Mouse (Mus musculus): ENCODE results near the gene Laptm4a.

Laptm4a gene

DNA sequence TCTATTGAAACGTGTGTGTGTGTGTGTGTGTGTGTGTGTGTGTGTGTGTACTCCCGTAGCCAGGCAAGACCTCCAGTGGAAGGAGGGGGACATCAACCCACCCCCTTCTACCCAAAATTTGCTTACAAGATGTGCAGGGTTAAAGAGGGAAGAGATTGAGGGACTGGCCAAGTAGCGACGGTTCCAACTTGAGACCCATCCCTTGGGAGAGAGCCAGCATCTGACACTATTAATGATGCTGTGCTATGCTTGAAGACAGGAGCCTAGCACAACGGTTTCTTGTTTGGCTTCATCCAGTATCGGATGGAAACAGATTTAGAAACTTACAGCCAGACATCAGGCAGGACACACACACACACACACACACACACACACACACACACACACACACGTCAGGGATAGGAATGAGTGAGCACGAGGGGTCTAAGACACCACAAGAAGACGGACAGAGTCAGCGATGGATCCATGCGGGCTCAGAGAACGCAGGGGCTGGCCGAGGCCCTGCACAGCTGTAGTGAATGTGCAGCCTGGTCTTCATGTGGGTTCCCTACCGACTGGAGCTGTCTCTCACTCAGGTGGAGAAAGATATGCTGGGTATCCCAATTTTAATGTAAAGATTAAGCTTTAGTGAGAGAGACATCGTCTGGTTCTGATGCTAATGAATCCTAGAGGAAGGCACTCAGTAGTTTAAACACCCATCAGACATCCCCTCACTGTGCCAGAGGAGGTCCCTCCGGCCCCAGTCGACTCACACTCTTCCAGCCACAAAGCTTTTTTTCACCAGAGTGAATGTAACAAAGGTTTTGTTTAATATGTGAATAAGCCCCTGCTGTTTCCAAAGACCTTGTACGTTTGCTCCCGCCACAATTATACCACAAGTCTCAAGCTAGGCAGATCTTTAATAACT is 22.3 kb upstream of the Laptm4a start:
- CTCF ChIA-PET = interaction anchor here in 3 of 4 experiments (0.6 to 1.6 kb wide), 8 partner anchors 9 to 76 kb away, joined by 3 to 9 read pairs (median 4); no protein-coding TSS in a partner anchor
- POLR2A ChIA-PET = interaction anchor here (0.5 to 8.5 kb wide), 41 partner anchors 8 to 1329 kb away, joined by 3 to 49 read pairs (median 5); partner anchors contain the start of genes Rhob (in 2 of the 4), Wdr35 (in 2 of the 4), Laptm4a (in 1 of the 4) and Sdc1 (in 1 of the 4)

DNA sequence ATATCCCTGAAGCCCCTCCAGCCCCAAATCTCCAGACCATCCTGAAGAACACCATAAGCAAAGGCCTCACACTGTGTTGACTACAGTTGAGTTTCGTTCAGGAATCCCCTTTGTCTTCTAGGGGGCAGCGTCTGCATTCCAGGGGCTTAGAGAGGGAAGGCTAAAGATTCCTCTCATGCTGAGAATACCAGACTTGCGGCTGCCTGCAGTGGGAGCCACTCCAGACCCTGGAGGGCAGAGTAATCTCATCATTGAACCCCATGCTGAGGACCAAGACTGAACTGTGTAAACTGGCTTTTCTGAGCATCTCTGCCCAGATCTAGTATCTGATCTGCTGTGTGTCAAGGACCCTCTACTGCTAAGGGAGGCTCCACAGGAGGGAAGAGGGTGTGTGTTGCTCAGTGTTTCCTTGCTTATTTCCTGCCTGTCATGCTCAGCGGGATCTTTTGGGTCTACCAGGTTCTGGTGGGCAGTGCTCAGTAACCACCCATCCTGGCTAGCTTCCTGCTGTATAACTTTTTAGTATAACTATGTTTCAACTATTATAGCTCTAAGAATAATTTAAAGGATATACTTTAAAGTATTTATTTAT is 21.3 kb upstream of the Laptm4a start:
- CTCF ChIA-PET = interaction anchor here in 1 of 4 experiments (0.7 to 1.6 kb wide), 6 partner anchors 11 to 40 kb away, joined by 3 to 7 read pairs (median 4); no protein-coding TSS in a partner anchor
- POLR2A ChIA-PET = interaction anchor here (0.7 to 8.5 kb wide), 34 partner anchors 8 to 401 kb away, joined by 3 to 49 read pairs (median 6); partner anchors contain the start of genes Rhob (in 2 of the 4), Wdr35 (in 2 of the 4), Laptm4a (in 1 of the 4) and Sdc1 (in 1 of the 4)

DNA sequence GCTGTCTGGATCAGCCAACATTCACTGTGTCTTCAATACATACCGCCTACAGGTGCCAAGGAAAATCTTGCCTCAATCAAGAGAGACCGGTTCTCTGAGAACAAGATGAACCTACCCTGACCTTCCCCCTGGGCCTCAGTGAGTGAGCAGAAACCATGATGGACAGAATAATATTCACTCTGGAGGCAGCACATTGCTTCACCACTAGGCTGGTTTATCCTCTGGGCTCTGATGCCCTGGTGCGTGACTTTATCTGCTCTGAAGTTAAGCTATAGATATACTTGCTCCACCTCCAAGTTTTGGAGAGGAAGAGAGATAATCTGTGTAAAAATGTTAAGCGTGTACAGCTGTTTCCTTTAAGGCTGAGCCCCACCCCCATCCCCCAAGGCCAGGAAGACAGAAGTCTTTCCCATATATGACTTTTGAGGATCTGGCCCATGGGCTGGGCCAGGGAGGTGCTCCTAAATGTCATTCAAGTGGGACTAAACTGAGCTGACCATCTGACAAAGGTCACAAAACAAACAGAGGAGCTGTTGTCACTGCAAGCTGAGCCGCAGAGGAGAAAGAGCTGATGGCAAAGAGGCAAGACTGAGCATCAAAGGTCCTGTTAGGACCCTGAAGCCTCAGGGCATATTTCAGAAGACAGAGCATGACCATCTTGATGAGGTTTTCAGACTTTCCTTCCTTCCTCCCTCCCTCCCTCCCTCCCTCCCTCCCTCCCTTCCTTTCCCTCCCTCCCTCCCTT is 20.4 kb upstream of the Laptm4a start:
- ChIA-PET POLR2A (interaction anchor here in 3 of 4 experiments (0.6 to 8.5 kb wide), 18 partner anchors 10 to 106 kb away, joined by 3 to 49 read pairs (median 4); partner anchors contain the start of gene Wdr35 (in 2 of the 3)), CTCF (interaction anchor here in 1 of 4 experiments (1.3 kb wide), 1 partner anchor 12 kb away, joined by 3 read pairs; no protein-coding TSS in a partner anchor)

DNA sequence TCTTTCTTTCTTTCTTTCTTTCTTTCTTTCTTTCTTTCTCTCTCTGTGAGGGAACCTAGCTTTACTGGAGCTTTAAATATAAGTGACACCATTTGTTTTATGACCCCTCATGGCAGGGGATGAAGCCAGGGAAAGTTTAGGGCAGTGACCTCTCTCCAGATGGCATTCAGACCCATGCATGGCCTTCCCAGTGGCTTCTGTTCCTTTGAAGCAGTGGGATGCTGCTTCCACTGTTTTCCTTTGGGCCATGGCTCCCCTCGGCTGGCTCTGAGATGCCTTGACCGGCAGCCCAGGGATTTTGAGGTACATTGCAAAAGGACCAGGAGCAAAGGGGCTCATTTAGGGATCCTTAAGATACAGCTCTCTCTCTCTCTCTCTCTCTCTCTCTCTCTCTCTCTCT is 19.5 kb upstream of the Laptm4a start:
- ChIA-PET POLR2A (interaction anchor here in 3 of 4 experiments (0.8 to 8.5 kb wide), 13 partner anchors 10 to 105 kb away, joined by 3 to 49 read pairs (median 4); partner anchors contain the start of gene Laptm4a (in 1 of the 3)), CTCF (interaction anchor here in 2 of 4 experiments (0.7 to 1.4 kb wide), 3 partner anchors 11 to 119 kb away, joined by 3 to 4 read pairs (median 3); no protein-coding TSS in a partner anchor)

DNA sequence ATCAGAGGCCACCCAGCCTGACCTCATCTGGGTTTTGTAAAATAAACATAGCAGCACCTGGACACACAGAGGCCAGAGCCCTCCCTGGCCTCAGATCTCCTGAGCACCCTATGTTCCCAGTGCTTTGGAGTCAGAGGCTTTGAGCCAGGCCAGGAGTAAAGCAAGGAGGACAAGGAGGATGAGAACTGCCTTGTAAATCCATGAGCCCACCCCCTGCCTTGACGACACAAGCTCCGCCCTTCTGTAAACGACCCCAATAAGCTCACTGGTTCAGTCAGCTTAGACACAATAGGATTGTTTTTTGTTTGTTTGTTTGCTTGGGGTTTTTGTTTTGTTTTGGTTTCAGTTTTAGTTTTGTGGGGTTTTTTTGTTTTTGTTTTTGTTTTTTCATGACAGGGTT is 19.0 kb upstream of the Laptm4a start:
- CTCF ChIA-PET = interaction anchor here in 1 of 4 experiments (1.4 kb wide), 1 partner anchor 33 kb away, joined by 3 read pairs; no protein-coding TSS in a partner anchor
- POLR2A ChIA-PET = interaction anchor here in 3 of 4 experiments (0.9 to 8.5 kb wide), 11 partner anchors 11 to 105 kb away, joined by 3 to 49 read pairs (median 5); partner anchors contain the start of gene Laptm4a (in 1 of the 3)

DNA sequence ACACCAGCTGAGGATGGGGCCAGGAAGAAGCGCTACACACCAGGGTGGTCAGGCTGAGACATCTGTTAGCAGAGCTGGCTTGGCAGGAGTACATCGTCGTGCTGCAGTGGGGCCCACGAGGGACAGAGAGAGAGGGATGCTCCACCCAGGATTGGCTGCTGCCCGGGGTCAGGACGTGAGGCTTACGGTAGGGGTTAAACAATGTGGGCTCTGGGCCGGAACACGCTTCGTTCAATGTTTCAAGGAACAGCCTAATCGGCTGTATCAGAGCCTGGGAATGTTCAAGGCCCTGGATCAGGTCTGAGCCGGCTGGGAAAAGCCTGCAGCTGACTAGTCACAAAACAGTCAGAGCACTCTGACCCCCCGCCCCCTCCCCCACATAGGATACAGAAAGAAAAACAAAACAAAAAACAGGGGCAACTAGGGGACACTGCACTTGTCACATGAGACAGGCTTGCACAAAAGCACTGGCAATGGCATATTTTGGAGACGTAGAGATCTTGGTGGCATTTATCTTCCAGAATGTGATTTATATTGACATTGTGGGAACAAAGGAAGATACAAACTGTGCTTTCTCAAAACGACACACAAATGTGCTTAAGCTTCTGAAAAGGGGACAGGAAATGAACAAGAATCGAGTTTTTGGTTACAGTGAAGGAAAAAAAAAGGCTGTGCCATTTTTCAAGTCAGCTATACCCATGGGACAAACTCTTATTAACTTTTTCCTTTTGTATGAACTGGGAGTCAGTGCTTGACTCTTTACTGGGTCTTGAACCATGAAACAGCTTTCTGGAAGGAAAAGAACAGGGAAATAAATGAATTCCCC is 8.4 kb upstream of the Laptm4a start:
- ChIA-PET POLR2A (interaction anchor here in 3 of 4 experiments (0.5 to 4.4 kb wide), 20 partner anchors 8 to 413 kb away, joined by 3 to 49 read pairs (median 5); partner anchors contain the start of genes Laptm4a (in 2 of the 3), Rhob (in 1 of the 3), Sdc1 (in 1 of the 3) and Ttc32 (in 1 of the 3)), CTCF (interaction anchor here in 1 of 4 experiments (0.9 kb wide), 1 partner anchor 12 kb away, joined by 3 read pairs; no protein-coding TSS in a partner anchor)

DNA sequence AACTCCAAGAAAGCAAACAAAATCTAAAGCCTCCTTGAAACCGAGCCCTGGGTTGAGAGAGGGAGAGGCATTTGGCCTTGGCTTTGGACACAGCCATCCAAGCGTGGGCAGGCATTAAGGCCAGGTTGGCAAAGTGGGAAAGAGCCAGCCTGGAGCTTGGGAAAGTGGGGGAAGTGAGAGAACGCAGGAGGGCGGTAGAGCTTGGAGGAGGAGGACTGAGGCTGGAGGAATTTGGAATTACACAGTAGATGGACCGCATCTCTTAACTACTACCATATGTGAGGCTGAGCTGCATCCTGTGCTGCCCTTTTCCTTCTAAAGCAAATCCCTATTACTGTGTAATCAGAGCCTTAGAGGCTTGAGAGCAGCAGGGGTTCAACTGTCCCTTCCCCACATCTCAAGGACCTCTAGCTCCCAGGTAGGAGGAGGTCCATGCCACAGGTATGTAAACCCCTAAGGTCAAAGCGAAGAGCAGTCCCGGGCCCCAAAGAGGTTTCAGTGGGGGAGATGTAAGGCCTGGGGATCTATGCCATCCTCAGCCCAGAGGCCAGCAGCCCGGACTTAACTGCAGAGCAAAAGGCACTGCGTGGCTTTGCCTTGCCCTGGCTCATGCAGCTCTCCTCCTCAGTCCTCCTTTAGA is 7.6 kb upstream of the Laptm4a start:
- ChIA-PET CTCF (interaction anchor here in 1 of 4 experiments (0.6 to 0.9 kb wide), 2 partner anchors 13 to 150 kb away, joined by 3 read pairs; no protein-coding TSS in a partner anchor), POLR2A (interaction anchor here (0.5 to 4.4 kb wide), 16 partner anchors 9 to 143 kb away, joined by 3 to 49 read pairs (median 6); partner anchors contain the start of genes Laptm4a (in 1 of the 4), Sdc1 (in 1 of the 4) and Ttc32 (in 1 of the 4))

DNA sequence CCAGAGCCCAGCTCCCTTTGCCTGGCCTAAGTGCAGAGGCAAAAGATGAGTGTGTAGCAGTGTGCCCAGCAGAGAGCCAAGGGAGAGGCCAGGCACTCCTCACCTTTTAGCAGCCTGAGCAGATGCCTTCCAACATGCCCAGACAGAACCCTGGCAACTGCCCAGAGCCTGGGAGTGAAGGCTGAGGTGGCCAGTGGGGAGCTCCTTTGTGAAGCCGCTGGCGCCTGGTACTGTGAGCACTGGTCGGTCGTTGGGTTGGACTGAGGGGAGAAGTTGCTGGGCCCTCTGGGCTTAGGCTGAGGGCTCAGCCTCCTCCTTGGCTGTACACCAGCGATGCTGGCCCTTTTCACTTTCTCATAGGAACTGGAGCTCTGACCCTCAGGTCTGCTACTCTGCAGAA is 5.1 kb upstream of the Laptm4a start:
- POLR2A ChIA-PET = interaction anchor here in 3 of 4 experiments (0.6 to 6.7 kb wide), 38 partner anchors 9 to 590 kb away, joined by 3 to 49 read pairs (median 5); partner anchors contain the start of genes Ttc32 (in 2 of the 3), Wdr35 (in 2 of the 3), Rhob (in 1 of the 3) and Sdc1 (in 1 of the 3)
- CTCF ChIA-PET = interaction anchor here in 3 of 4 experiments (0.5 to 1.7 kb wide), 7 partner anchors 17 to 513 kb away, joined by 3 to 5 read pairs (median 3); no protein-coding TSS in a partner anchor

DNA sequence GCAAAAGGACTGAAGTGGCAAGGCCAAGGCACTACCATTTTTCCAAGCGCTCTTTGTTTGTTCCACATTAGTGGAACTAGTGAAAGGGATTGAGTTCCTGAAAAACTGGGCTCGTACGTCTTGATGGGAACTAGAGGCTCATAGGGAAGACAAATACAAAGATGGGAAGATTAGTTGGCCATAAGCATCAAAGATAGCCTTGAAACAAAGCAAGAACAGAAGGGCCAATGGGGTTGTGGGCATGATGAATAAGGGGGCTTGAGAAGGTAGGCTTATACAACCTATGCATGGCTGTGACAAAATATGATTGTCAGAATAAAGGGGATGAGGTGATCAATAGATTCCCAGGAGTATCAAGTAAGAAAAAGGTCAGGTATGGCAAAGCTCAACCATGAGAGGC is 2.2 kb upstream of the Laptm4a start:
- POLR2A ChIA-PET = interaction anchor here in 2 of 4 experiments (0.6 to 6.7 kb wide), 15 partner anchors 9 to 85 kb away, joined by 3 to 46 read pairs (median 5); no protein-coding TSS in a partner anchor
- CTCF ChIA-PET = interaction anchor here in 2 of 4 experiments (0.6 to 1.1 kb wide), 2 partner anchors 17 to 19 kb away, joined by 3 to 5 read pairs; no protein-coding TSS in a partner anchor

DNA sequence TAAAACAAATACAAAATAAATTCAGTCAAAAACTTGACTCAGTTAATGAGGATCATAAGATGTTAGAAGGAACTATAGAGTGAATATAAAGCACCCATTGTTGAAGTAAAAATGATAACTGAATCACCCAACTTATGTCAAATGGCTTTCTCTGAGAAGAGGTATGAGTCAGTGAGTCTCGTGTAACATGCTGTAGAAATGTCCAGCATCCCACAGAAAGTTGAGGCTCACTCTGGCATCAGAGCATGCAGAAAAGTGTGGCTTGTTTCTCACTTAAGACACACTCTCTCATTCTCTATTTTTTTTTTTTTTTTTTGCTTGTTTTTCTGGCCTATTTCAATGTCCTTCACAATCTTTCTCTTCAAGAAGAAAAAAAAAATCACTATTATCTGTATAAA is 469 bp upstream of the Laptm4a start:
- POLR2A ChIA-PET = interaction anchor here in 3 of 4 experiments (0.6 to 6.7 kb wide), 18 partner anchors 8 to 283 kb away, joined by 3 to 46 read pairs (median 5); partner anchors contain the start of gene Wdr35 (in 1 of the 3)
- CTCF ChIA-PET = no interaction called here

DNA sequence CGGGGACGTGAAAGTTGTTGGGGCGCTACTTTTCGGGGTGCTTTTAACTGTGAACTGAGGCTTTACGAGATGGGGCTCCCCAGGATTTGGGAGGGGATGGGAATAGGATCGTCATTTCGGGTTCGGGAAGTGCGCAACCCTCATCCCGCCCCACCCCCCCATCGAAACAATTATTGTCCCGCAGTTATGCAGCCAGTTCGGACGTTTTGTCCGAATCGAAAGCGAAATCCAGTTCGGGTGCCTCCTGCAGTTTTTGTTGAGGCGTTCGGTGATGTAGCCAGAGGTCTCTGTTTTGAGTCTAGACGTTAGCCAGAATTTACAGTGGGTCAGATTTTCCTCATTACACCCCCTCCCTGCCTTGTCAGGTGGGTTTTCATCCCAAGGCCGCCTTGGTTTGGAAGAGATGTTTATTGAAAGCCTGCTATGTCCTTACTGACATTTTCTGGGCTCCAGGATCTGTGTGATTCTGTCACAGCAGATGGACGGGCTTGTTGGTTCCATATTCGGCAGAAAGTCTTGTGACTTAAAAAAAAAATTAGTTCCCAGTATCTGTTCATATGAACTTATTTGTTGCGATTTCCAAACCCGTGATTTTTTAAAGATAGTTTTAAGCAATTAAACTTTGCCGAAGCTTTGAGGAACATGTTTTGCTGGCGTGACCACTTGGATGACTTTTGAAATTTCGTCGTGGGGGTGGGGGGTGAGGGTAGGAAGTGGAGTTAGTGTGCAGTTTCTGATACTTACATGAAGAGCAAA is 1.1 kb downstream of the Laptm4a start:
- ChIA-PET POLR2A (interaction anchor here in 3 of 4 experiments (0.9 to 5.4 kb wide), 13 partner anchors 9 to 54 kb away, joined by 3 to 60 read pairs (median 6); no protein-coding TSS in a partner anchor), CTCF (no interaction called here)

DNA sequence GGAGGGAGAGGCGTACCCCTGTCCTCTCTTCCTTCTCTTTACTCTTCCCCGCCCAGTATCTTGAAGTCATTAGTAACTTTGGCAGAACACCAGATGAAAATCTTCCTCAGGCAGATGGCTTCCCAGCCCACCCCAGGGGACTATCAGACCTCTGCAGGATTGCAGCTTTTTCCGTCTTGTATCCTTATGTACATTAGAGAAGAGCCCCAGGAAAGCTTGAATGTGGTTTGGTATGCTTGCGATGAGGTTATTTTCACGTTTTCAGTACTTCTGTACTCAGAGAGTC is 1.6 kb downstream of the Laptm4a start:
- ChIA-PET POLR2A (interaction anchor here in 3 of 4 experiments (0.6 to 5.4 kb wide), 14 partner anchors 9 to 595 kb away, joined by 3 to 60 read pairs (median 6); partner anchors contain the start of gene Ttc32 (in 1 of the 3)), CTCF (interaction anchor here in 1 of 4 experiments (2.0 kb wide), 1 partner anchor 14 kb away, joined by 6 read pairs; no protein-coding TSS in a partner anchor)

DNA sequence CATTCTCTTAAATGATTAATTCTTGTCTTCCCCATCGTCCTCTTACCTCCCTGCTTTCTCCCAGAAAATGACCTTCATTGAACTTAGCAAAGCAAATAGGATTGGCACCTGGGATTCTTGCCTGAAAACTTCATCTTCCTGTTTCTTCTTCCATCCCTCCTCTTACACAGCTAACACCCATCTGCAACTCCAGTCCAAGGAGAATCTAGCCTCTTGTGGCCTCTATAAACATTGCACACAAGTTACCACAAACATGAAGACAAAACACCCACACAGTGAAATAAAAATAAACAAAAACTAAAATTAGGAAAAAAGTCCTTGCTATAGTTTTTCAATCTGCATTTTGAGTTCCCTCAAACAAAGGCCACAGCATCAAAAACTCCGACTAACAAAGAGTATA is 2.1 kb downstream of the Laptm4a start:
- POLR2A ChIA-PET = interaction anchor here in 3 of 4 experiments (0.6 to 5.4 kb wide), 17 partner anchors 10 to 595 kb away, joined by 3 to 60 read pairs (median 5); partner anchors contain the start of gene Ttc32 (in 1 of the 3)
- CTCF ChIA-PET = interaction anchor here in 2 of 4 experiments (0.7 to 2.0 kb wide), 2 partner anchors 13 to 30 kb away, joined by 3 to 6 read pairs; no protein-coding TSS in a partner anchor

DNA sequence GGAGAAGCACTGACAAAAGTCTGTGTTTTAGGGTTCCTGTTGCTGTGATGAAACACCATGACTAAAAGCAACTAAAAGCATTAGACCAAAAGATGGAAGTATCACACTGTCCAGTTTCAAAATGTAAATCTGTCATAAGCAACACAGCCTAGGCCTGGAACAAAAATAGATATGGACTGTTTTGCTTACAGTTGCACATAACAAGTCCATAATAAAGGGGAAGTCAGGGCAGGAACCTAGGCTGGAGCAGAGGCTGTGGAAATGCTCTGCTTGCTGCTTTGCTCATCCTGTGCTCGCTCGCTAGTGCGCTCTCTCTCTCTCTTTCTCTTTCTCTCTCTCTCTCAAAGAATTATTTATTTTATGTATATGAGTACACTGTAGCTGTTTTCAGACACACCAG is 6.2 kb downstream of the Laptm4a start:
- CTCF ChIA-PET = no interaction called here
- POLR2A ChIA-PET = interaction anchor here in 2 of 4 experiments (2.5 to 5.4 kb wide), 3 partner anchors 10 to 13 kb away, joined by 7 to 60 read pairs (median 39); no protein-coding TSS in a partner anchor

DNA sequence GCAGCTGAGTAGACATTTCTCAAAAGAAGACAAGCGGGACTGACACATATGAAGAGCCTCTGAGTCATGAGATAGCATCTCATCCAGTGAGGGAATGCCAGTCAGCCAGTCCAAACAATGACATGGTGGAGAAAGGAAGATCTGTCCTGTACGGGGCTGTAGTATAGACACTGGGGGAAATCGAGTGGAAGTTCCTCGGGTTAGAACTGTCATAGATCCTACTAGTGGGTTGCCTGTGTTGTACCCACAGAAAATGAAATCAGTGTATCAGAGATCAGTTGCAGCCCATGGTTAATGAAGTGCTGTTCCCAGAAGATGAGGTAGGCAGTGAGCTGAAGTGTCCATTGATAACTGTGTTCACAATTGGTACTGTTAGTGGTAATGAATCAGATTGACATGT is 7.3 kb downstream of the Laptm4a start:
- CTCF ChIA-PET = no interaction called here
- POLR2A ChIA-PET = interaction anchor here in 3 of 4 experiments (0.5 to 5.4 kb wide), 8 partner anchors 11 to 158 kb away, joined by 3 to 39 read pairs (median 4); partner anchors contain the start of gene Sdc1 (in 1 of the 3)

Data from embryonic stem cell, embryonic (primary cell).